Mouse (Mus musculus) hindbrain, embryonic 14.5 days (tissue): ENCODE data around the gene Foxn3. TPM values are rescaled to one million over a fixed set of nuclear protein-coding genes. Genes with fewer than 3 reads are reported as not detected.

Experiments
- ATAC-seq: fragments of 200-750 bp; cut with Nextera tagmentation; 2 replicates; pipeline ENCODE4 v1.8.0; 2017; ENCODE audit warnings: moderate number of reproducible peaks, mild to moderate bottlenecking, moderate TSS enrichment, moderate library complexity; ENCODE audit not compliant: low FRiP score
- DNase-seq: peaks from one replicate; pipeline ENCODE4 v3.0.0-alpha.2; 2015; ENCODE audit warnings: low spot score
- H3K27ac ChIP-seq: fragments of 300-500 bp; sonication (generic); 2 replicates; pipeline ENCODE4 v1.5.1; 2014; ENCODE audit warnings: mild to moderate bottlenecking, moderate library complexity
- H3K27me3 ChIP-seq: fragments of 300-500 bp; sonication (generic); 2 replicates; pipeline ENCODE4 v1.6.1; 2014; ENCODE audit warnings: mild to moderate bottlenecking, low read length, mixed read lengths; ENCODE audit not compliant: control insufficient read depth, insufficient read depth
- H3K36me3 ChIP-seq: fragments of 300-500 bp; sonication (generic); replicated peaks from 2 replicates; pipeline ENCODE4 v1.6.1; 2014; ENCODE audit not compliant: control insufficient read depth, insufficient read depth
- H3K4me1 ChIP-seq: fragments of 300-500 bp; sonication (generic); replicated peaks from 2 replicates; pipeline ENCODE4 v1.6.1; 2014; ENCODE audit warnings: antibody characterized with exemption, low read length, mixed read lengths; ENCODE audit not compliant: control insufficient read depth, insufficient read depth
- H3K4me2 ChIP-seq: fragments of 300-500 bp; sonication (generic); replicated peaks from 2 replicates; pipeline ENCODE4 v1.6.1; 2014; ENCODE audit warnings: mild to moderate bottlenecking, moderate library complexity
- H3K4me3 ChIP-seq: fragments of 300-500 bp; sonication (generic); replicated peaks from 2 replicates; pipeline ENCODE4 v1.5.1; 2014; ENCODE audit warnings: mild to moderate bottlenecking, low read length
- H3K9ac ChIP-seq: fragments of 300-500 bp; sonication (generic); 2 replicates; pipeline ENCODE4 v1.6.1; 2014
- H3K9me3 ChIP-seq: fragments of 300-500 bp; sonication (generic); 2 replicates; pipeline ENCODE4 v1.6.1; 2016; ENCODE audit warnings: low read length; ENCODE audit not compliant: control insufficient read depth
- WGBS: fragments of 180-500 bp; shearing (Covaris S2); extraction: QIAGEN DNeasy Blood & Tissue Kit; methylation state at CpG from one replicate; pipeline ENCODE4 v1.1.7; 2014; 5-methylcytosine and 5-hydroxymethylcytosine counted together
- polyA plus RNA-seq: library from polyadenylated mRNA; unstranded; fragments of >200 nt; fragmentation: Nextera tagmentation; extraction: Ambion mirVana; gene quantifications from 2 replicates; pipeline ENCODE4 v1.2.1, GENCODE M21; 2014

Gene Foxn3
- polyA plus RNA-seq, 1 experiment from 2014 or later = 84.9 TPM

GRCm38 (mm10) chr12:99274589-99274988 lies 288.8 kb downstream of the Foxn3 start:
- no peak for DNase-seq
- no peaks in the 10 kb centered on the region for H3K9me3 ChIP-seq
- peaks cover 6% of the 10 kb centered on the region; the same call in 1 of the 2 replicates for H3K4me1 ChIP-seq
- H3K9ac ChIP-seq = no peak overlapping the region
- H3K4me3 ChIP-seq = no peak overlapping the region
- H3K36me3 ChIP-seq = no peaks in the 10 kb centered on the region
- H3K4me2 ChIP-seq = no peak overlapping the region
- 73% methylated on average over 1 of the region's 1 CpGs for WGBS
- ATAC-seq = no peak
- no peaks in the 10 kb centered on the region for H3K27me3 ChIP-seq
- no peak overlapping the region for H3K27ac ChIP-seq

- H3K27ac ChIP-seq = no peak overlapping the region
- peaks cover 21% of the 10 kb centered on the region; the same call in 1 of the 2 replicates for H3K4me1 ChIP-seq
- WGBS = 55% methylated on average over 8 of the region's 8 CpGs
- no peaks in the 10 kb centered on the region for H3K36me3 ChIP-seq
- H3K4me3 ChIP-seq = no peak overlapping the region
- DNase-seq (no peak), ATAC-seq (no peak)
- H3K4me2 ChIP-seq = no peak overlapping the region
- no peaks in the 10 kb centered on the region for H3K27me3 ChIP-seq
- no peak overlapping the region for H3K9ac ChIP-seq
- H3K9me3 ChIP-seq = no peaks in the 10 kb centered on the region
Measured at GRCm38 (mm10) chr12:99269396-99269795, 294.0 kb downstream of the Foxn3 start.

- ATAC-seq (no peak), DNase-seq (no peak)
- H3K4me1 ChIP-seq = peaks cover 21% of the 10 kb centered on the region; the same call in 1 of the 2 replicates
- no peaks in the 10 kb centered on the region for H3K36me3 ChIP-seq
- H3K27me3 ChIP-seq = no peaks in the 10 kb centered on the region
- no peak overlapping the region for H3K9ac ChIP-seq
- WGBS = 45% methylated on average over 11 of the region's 11 CpGs
- H3K4me2 ChIP-seq = no peak overlapping the region
- no peaks in the 10 kb centered on the region for H3K9me3 ChIP-seq
- no peak overlapping the region for H3K4me3 ChIP-seq
- H3K27ac ChIP-seq = no peak overlapping the region
Measured at GRCm38 (mm10) chr12:99268954-99269353, 294.4 kb downstream of the Foxn3 start.

DNA sequence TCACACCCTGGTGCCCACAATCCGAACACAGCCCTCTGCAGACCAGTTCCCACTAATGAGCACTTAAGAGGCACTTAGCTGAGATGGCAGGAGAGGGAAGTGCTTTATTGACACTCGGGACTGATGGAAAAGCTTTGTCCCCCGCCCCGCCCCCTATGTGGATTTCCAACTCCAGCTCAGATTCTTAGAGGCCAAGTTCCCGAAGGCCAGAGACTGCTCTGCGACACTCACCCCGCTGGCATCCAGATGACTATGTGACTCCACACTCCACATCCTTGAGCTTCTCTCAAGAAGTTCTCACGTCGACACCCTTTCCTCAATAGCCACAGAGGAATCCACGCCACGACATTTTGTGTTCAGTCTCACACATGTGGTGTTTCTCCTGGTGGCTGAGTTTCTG lies 295.6 kb downstream of the Foxn3 start:
- WGBS = 81% methylated on average over 11 of the region's 11 CpGs
- H3K27me3 ChIP-seq = no peaks in the 10 kb centered on the region
- peaks cover 28% of the 10 kb centered on the region for H3K4me1 ChIP-seq
- no peaks in the 10 kb centered on the region for H3K9me3 ChIP-seq
- H3K4me2 ChIP-seq = no peak overlapping the region
- H3K27ac ChIP-seq = no peak overlapping the region
- H3K4me3 ChIP-seq = no peak overlapping the region
- ATAC-seq (no peak), DNase-seq (no peak)
- no peak overlapping the region for H3K9ac ChIP-seq
- H3K36me3 ChIP-seq = no peaks in the 10 kb centered on the region

DNA sequence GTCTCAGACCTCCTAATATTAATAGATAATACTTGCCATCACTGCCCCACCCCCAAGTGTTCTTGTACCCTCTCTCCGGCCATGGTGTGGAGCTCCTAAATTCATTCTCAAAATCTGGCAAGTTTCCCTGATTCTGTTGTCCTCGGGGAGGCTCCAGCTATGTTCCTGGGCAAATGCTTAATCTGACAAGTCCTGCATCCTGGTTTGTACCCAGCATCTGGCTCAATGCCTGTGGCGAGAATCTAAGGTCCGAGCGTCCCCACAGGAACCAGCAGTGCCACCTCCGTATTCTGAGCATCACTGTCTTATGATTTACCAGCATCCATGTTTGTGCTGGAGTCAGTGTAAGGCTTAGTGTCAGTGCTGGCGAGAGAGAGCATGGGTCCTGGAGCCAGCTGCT lies 296.9 kb downstream of the Foxn3 start:
- no peak overlapping the region for H3K4me3 ChIP-seq
- no peak overlapping the region for H3K9ac ChIP-seq
- ATAC-seq (no peak), DNase-seq (no peak)
- H3K4me2 ChIP-seq = no peak overlapping the region
- no peaks in the 10 kb centered on the region for H3K9me3 ChIP-seq
- 79% methylated on average over 7 of the region's 7 CpGs for WGBS
- H3K36me3 ChIP-seq = no peaks in the 10 kb centered on the region
- H3K4me1 ChIP-seq = peaks cover 28% of the 10 kb centered on the region
- H3K27ac ChIP-seq = no peak overlapping the region
- H3K27me3 ChIP-seq = no peaks in the 10 kb centered on the region

DNA sequence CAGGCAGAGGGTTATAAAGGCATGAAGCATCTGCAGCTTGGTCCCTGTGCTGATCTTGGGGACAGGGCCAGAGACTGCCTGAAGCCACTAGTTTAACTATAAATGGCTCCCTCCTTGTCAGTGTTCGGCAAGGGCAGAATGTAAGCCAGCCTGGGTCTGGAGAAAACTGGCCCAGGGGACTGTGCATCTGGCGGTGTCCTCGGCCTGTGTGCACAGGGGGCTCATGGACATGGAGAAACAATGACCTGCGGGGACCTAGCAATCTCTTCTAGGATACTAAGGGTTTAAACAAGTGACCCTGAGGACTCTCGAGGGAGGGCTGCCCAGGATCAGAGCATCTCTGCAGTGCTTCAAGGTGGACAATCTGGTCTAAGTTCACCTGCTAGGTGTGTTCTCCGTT lies 297.6 kb downstream of the Foxn3 start:
- no peak for ATAC-seq
- no peak overlapping the region for H3K4me3 ChIP-seq
- H3K27me3 ChIP-seq = no peaks in the 10 kb centered on the region
- no peaks in the 10 kb centered on the region for H3K36me3 ChIP-seq
- 88% methylated on average over 6 of the region's 6 CpGs for WGBS
- H3K4me2 ChIP-seq = no peak overlapping the region
- H3K27ac ChIP-seq = no peak overlapping the region
- no peaks in the 10 kb centered on the region for H3K9me3 ChIP-seq
- no peak overlapping the region for H3K9ac ChIP-seq
- DNase-seq = no peak
- H3K4me1 ChIP-seq = peaks cover 28% of the 10 kb centered on the region

- 69% methylated on average over 7 of the region's 7 CpGs for WGBS
- Histone ChIP-seq H3K27ac (no peak overlapping the region), H3K4me1 (peaks cover 20% of the 10 kb centered on the region), H3K9ac (no peak overlapping the region), H3K4me3 (no peak overlapping the region), H3K4me2 (no peak overlapping the region), H3K27me3 (no peaks in the 10 kb centered on the region), H3K36me3 (no peaks in the 10 kb centered on the region), H3K9me3 (no peaks in the 10 kb centered on the region)
- no peak for ATAC-seq
- no peak for DNase-seq
Measured at GRCm38 (mm10) chr12:99264386-99264785, 299.0 kb downstream of the Foxn3 start.

- WGBS = 73% methylated on average over 12 of the region's 12 CpGs
- Histone ChIP-seq H3K4me1 (peaks cover 21% of the 10 kb centered on the region), H3K9ac (no peak overlapping the region), H3K36me3 (no peaks in the 10 kb centered on the region), H3K27ac (no peak overlapping the region), H3K4me3 (no peak overlapping the region), H3K4me2 (no peak overlapping the region), H3K9me3 (no peaks in the 10 kb centered on the region), H3K27me3 (no peaks in the 10 kb centered on the region)
- ATAC-seq = no peak
- no peak for DNase-seq
Measured at GRCm38 (mm10) chr12:99263592-99264335, 299.6 kb downstream of the Foxn3 start.

DNA sequence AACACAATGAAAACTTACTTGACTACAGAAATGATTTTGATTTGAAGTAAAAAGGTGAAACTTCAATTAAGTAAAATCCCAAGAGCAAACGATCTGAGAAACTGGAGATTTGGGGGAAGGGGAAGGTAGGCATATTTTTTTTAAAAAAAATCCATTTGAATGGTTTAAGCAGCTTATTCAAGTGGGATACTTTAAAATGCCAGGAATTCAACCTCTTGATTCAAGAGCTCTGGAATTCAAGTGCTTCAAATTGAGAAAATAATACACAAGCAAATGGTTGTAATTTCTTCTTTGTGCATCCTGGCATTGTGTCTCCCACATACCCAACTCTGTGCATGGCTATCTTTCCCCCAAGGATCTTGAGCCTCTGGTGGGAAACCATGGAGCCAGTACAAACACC lies 300.5 kb downstream of the Foxn3 start:
- Histone ChIP-seq H3K9ac (no peak overlapping the region), H3K36me3 (no peaks in the 10 kb centered on the region), H3K9me3 (no peaks in the 10 kb centered on the region), H3K4me3 (no peak overlapping the region), H3K27ac (no peak overlapping the region), H3K4me2 (no peak overlapping the region), H3K27me3 (no peaks in the 10 kb centered on the region), H3K4me1 (peaks cover 30% of the 10 kb centered on the region)
- ATAC-seq = no peak
- no peak for DNase-seq
- WGBS = 95% methylated on average over 1 of the region's 1 CpGs
